Mouse (Mus musculus) left cerebral cortex, adult 11 months (tissue): ENCODE measurements at regions not wholly inside any gene's neighbourhood (a gene's known extent, or its start where the extent isn't known, plus 50 kb on each side); places are given as distances from the start of the nearest gene placed in this dataset.
"Not testable (repeated sequence)": the region's sequence is repeated elsewhere in the genome, so short reads cannot be mapped to it uniquely, and the experiment has no call there.

Experiments
- DNase-seq: peaks from one replicate; pipeline ENCODE4 v3.0.0; 2022; ENCODE audit warnings: low spot score

DNA sequence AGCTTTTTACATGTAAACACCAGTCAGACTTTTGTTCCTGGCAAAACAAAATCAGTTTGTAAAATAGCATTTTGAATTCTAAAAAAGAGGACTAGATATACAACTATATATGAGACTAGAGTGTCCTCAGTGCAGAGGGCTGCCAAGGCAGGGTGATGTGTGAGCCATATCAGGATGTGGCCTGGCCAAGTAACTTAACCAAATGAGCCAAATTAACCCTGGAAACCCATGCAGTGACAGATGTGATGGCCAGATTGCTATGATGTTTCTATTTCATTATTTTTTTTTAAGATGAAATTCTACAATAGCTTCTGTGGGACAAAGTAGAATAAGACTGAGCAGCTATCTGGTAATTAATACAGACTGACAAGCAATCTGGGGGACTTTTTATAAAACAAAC is 181.8 kb downstream of the Nova1 start:
- no peak for DNase-seq

DNA sequence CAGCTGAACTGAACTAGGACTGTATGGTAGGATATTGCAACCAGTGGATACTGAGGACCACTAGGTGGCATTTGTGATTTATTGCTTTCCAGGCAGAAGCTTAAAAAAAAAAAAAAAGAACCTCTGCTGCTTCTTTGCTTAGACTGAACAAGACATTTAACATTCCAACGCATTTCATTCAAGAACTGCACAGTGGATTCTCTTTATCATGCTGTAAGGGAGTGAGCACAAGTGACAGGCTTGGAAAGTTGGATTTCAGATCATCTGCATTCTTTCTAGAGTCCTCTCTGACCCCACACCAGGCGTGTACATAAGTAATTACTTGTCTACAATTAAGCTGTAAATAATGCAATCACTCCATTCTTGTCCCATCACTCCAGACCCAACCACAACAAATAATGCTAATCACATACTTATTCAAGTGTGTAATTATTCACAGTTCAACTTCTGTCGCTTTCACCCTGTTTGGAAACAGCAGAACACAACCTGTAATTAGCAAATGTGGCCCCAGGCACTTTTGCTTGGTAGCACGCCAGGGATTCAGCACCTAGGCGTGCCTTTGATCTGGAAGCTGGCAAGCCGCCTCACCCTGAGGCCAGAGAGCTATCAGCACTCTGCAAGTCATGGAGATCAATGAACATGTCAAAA is 183.5 kb downstream of the Nova1 start:
- DNase-seq = peak; percentile 32

GRCm38 (mm10) chr12:46634771-46635124 is 184.0 kb downstream of the Nova1 start:
- no peak for DNase-seq

DNA sequence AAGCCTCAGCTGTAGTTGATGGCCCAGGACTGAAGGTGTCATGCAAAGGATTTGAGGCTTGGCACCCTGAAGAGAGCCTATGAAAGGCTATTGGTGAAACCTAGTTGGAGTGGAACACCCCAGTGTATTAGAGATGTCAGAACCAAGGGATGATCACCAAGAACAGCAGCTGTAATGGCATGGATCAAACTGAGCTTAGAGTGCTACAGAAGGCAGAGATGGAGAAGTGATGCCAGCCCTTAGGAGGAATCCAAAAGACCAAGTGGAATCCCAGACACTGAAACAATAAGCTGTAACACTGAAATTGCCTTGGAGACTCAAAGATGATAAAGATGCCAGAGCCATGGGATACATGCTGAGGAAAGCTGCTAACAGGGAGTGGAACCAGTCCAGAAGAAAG is 186.3 kb downstream of the Nova1 start:
- not testable (repeated sequence) for DNase-seq

DNA sequence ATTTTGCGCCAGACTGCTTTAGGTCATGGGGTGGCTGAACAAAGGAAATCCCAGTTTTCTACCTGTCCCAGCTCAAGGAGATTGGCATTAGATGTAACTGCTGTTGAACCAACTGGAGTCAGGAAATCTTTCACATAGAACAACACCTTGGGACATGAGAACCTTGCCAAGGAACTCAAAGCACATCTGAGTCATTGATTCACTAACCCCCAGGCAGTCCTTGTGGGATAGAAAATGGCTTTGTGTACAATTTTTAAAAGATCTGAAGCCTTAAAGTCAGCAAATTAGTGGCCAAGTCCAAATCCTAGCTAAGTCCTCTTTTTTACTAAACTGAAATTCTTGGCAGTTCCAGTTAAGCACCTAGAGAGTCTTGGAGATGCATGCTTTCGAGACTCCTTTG is 191.4 kb downstream of the Nova1 start:
- DNase-seq = no peak

DNA sequence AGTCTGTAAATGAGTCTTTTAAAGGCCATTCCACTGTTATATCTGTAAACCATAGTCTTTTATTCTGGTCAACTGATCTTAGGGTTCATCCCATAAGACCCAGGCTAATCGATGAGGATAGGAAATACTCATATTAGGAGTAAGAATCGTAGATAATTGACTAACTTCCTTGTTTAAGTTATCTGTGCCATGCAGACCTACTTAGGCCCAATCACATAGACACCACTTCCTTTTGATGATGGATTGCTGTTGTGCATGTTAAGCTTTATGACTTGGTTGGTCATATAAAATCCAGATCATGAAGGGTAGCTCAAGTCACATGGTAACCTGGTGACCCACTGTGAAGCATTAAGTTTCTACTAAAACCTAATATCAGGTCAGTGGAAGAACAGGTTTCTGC is 207.3 kb downstream of the Nova1 start:
- no peak for DNase-seq

DNA sequence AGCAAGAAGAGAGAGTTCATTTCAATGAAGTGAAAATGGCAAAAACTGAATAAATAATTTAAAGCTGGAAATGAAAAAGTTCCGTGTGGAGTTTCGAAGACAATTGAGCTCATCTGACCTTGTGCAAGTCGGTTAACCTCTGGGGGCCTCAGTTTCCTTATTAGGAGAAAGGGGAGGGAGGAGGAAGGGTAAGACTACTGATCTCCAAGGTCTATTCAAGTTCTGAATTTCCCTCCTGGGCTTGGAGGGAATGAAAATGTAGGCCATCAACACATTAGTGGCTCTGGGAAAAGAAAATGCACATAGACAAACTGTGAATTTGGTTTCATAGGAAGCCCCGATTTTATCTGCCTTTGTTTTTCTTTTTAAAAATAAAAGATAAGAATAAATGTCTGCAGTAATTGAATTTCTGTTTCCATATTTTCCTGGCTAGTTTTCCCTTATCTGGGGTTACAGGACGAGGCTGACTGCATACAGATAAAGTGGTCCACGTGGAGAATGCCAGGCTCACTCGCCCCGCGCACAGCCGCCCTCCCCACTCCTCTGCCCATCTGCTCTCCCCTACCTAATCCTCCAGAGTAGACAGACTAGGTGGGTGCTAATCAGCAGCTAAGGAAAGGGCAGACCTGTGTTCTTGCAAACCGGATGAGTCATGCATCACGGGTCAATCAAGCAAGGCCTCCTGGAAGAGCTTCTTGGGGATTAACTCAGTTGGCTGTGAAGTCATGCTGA is 209.0 kb downstream of the Nova1 start:
- DNase-seq = no peak

DNA sequence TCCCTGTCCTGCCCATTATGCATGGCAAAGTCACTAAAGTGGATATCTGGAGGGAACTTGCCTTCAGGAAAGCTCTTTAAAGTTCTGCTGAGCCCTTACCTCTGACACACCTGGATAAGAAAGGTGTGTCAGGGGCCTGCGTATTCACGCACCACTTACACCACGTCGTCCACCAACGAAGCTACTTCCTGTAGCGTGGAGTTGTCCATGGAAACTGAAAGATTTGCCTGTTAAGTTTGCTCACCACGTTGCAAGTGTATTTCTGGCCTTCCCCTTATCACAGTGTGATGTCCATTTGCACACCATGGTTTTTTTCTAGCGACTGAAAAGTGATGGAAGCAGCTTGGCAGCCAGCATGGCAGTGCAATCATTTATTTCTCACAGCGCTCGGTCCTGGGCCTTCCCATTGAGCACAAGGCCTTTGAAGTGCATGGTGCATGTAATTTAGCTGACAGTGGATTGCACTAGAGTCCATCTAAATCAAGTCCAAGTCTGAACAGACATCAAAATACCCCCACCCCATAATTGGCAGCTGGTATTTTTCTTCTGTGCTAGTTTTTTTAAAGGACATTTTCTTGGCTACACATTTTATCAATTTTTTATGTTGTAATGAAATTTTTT is 210.3 kb downstream of the Nova1 start:
- no peak for DNase-seq

- DNase-seq = no peak
These were observed 221.5 kb downstream of the Nova1 start for GRCm38 (mm10) chr12:46597200-46597599.

- no peak for DNase-seq
These were observed 250.1 kb downstream of the Nova1 start for GRCm38 (mm10) chr12:46568665-46569064.

- no peak for DNase-seq
These were observed 252.4 kb downstream of the Nova1 start for GRCm38 (mm10) chr12:46566324-46566723.

DNA sequence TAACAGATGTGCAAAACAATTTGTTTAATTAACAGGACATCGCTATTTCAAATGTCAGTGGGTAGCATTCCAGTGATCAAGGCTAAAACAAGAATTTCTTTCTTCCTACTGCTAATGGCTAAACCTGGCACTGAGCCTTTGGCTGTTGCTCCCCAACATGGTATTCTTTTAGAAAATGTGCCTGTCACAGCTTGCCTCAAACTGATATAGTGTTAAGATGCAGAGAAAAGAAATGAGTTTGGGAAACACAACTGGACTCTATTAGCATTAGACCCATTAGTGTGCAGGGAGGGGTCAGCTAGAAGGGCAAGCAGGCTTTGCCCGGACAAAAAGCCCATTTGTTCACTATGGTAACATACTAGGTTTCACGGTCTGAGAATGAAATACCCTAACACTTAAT is 297.8 kb downstream of the Nova1 start:
- no peak for DNase-seq

- no peak for DNase-seq
These were observed 310.9 kb downstream of the Nova1 start for GRCm38 (mm10) chr12:46507829-46508228.

DNA sequence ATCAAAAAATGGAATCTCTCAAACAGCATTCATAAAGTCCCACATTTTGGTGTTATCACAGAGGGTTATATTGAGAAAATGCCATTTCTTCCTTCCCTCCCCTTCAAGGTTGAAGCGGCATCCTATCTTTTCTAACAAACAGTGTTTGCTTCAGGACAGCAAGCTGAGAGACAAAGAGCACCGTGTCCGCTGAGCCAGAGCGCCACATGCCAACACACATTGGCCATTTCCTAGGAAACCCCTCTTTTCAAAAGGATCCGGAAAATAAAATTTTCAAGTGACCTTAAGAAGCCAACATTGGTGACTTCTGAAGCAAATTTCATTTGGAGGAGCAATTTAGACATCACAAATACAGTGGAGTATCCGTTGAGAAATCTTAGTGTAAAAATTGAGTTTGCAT is 326.3 kb downstream of the Nova1 start:
- no peak for DNase-seq

- DNase-seq = no peak
These were observed 367.8 kb downstream of the Nova1 start for GRCm38 (mm10) chr12:46450888-46451287.

GRCm38 (mm10) chr12:46444644-46445313 is 373.9 kb downstream of the Nova1 start:
- DNase-seq = no peak

- no peak for DNase-seq
These were observed 399.1 kb downstream of the Nova1 start for GRCm38 (mm10) chr12:46419591-46419990.

DNA sequence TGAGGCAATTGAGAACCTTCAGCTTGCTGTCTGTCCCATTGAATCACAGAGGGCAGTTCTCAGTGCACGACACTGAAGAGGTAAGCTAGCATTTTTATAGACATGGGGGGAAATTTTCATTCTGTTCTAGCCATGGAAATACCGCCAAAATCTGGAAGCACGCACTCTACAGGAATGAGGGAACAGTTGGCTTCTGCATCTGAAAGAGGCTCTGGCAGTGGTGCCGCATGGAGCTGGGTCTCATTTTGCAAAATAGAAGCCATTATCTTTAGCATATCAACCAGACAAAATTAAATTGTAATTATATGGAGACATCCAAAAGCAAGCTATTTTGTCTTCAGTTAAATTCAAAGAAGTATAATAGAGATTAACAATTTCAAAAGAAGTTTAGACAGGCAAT is 399.7 kb downstream of the Nova1 start:
- no peak for DNase-seq

- DNase-seq = no peak
These were observed 401.8 kb downstream of the Nova1 start for GRCm38 (mm10) chr12:46416765-46417404.

DNA sequence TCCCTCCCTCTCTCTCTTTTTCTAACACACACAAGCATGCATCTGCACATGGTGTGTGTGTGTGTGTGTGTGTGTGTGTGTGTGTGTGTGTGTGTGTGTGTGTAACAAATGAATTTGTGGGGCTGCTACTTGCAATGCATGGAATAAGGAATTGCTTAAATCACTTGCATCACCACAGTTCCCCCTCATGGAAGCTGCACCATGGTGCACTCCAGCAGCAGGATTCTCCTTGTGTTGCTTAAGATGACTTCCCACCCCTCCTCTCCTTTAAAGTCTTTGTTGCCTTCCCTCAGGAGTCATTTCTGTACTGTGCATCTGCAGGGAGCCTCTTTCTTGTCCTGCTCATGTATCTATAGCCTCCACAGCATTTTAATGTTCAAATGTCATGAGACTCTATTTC is 402.5 kb downstream of the Nova1 start:
- DNase-seq = no peak

- no peak for DNase-seq
These were observed 413.1 kb downstream of the Nova1 start for GRCm38 (mm10) chr12:46405674-46406073.

DNA sequence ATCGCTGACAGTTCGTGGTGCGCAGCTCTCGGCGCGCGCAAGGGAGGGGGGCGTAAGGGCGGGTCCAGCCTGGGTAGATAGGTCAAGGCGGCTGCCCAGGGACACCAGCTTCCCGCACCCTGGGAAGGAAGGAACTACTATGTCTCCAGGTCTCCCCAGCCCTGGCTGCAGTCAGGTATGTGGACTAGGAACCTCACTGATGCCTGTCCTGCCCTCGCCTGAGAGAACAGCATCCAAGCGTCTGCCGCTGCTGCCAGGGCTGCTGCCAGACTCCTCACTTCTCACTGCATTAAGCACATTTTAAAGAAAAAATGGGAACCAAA is 419.1 kb downstream of the Nova1 start:
- DNase-seq = no peak
